Mouse (Mus musculus): ENCODE results near the gene Bmyc.
"Not testable (repeated sequence)": the region's sequence is repeated elsewhere in the genome, so short reads cannot be mapped to it uniquely, and the experiment has no call there.

Gene Bmyc

DNA sequence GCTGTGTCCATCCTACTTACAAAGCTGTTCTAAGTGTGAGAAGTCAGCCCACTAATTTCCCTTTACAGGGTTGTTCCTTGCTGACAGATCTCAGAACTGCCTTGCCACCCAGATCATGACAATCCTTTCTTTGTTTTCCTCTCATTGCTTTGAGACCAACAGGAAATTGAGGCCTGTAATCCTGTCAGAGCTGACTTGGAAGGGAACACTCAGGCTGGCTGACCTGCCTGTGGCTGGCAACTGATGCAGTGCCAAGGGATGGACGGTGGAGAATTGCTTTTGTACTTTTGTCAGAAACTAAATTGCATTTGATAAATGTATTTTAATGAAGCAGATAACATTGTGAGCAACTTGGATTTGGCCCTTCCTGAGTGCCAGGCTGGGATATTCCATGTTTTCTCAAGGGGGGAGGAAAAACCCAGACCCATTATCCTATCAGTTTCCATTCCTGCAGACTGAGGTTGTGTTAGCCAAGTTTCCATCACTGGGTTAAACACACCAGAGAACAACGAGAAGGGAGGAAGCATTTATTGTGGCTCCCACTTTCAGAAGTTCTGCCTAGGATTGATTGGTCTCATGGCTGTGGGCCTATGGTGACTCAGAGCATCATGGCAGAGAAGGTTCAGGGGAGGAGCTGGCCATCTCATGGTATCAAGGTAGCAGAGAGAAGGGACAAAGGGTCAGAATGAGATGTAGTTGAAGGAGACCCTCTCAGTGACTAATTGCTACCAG, 26.8 kb downstream of the Bmyc start:
- no peak for DNase-seq

DNA sequence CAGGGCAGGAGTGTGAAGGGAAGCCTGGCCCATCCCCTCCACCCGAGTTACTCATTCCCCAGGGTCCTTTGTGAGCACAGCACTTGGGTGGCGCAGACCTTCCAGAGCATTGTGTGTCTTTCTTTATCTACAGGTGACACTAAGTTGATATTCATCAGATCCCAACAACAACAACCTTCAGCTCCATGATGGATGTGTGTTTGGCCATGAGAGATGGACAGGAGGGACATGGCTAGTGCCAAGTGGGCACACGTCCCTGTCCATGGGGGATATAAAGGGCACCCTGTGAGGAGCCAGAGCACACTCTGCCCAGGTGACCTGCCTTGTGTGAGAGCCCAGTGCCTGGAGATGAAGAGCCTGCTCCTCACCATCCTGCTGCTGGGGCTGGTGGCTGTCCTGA, 30.2 kb downstream of the Bmyc start, which contains the start of gene Obp2b:
TSS of gene Obp2b (plus strand) at position 301 of the 400 bp plus-strand sequence.
- not testable (repeated sequence) for DNase-seq

DNA sequence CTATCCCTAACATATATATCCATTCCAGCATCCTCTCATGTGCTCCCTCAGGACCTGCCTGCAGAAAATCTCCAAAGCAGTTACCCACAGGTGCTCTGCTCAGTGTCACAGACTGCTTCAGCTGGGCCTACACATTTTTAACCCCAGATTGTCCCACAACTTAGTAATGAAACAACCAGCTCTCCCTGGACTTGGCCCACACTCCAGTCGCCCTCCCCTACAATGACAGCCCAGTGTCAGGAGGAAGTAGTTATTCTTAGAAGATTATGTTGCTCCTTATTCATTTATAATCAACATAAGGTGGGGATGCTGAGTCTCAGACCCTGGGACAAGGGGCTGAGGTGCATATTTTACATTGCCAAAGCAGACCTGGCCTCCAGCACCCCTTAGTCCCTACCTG, 35.1 kb downstream of the Bmyc start:
- DNase-seq, result no peak

DNA sequence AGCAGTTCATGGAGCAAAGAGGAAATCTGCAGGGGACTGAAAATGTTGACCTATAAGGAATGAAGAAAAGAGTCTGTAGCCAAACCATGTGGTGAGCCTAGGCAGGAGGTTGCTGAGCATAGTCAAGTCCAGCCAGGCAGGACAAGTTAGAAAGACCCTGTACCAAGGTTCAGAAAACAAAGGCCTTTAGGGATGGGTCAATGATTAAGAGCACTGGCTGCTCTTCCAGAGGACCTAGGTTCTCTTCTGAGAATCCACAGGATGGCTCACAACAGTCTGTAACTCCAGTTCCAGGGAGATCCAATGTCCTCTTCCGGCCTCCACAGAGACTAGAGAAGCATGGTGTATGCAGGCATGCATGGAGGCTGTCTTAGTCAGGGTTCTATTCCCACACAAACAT, 47.7 kb downstream of the Bmyc start:
- DNase-seq, result no peak

All from thymus, postnatal 14 days (tissue).